27 mouse cellular contexts compared by ENCODE assay signal in the genomic region with DNA sequence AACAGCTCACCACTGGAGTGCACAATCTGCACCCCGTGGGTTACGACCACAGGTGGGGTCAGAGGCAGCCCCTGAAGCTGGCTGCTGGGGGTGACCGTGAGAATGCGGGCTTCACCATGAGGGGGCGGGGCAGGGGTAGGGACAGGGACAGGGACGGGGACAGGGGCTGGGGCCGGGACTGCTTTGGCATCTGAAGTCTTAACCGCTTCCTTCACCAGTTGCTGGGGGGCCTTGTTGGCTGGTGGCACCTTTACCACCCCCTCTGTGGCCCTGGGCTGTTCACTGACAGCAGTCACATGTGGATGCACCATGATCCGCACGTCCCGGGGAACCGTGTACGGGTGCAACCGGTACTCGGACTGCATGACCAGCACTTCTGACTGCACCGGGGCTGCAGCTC. TPM values are rescaled to one million over a fixed set of nuclear protein-coding genes. Genes with fewer than 3 reads are reported as not detected.
DNase-seq lines count a peak whose midpoint lies in the region; ATAC-seq and TF ChIP-seq lines count a peak whose summit lies in the region.
"Had no signal": no experiment of that assay in that cellular context is flagged by ENCODE, and none has a peak within 500 bp of the region (broad histone marks: within the 10 kb centered on the region; RNA-seq: fewer than 3 reads in every experiment).

No protein-coding gene starts in this region.

- H3K9ac ChIP-seq in midbrain, embryonic 15.5 days, result no peak overlapping the region
- H3K9ac ChIP-seq: embryonic facial prominence, embryonic 12.5 days; embryonic facial prominence, embryonic 15.5 days; forebrain, postnatal 0 days; heart, embryonic 12.5 days; heart, embryonic 15.5 days; hindbrain, embryonic 14.5 days had no signal

- no peak for TF ChIP-seq CTCF in gastrocnemius, adult 2 months (IDR thresholded peaks at IDR 0.05)

- no peaks in the 10 kb centered on the region for H3K27me3 ChIP-seq in midbrain, embryonic 15.5 days (replicated peaks)
- H3K27me3 ChIP-seq in midbrain, embryonic 10.5 days (ENCODE audit: low read depth, poor library complexity, severe bottlenecking), result no peaks in the 10 kb centered on the region
- no peaks in the 10 kb centered on the region for H3K27me3 ChIP-seq in megakaryocyte, embryonic 14.5 days (replicated peaks)
- H3K27me3 ChIP-seq: embryonic facial prominence, embryonic 12.5 days; embryonic facial prominence, embryonic 15.5 days; heart, embryonic 12.5 days; heart, embryonic 15.5 days had no signal

- WGBS in midbrain, embryonic 15.5 days, result 96% methylated on average over 16 of the region's 16 CpGs
- 96% methylated on average over 16 of the region's 16 CpGs for WGBS in midbrain, embryonic 10.5 days

- 0 out of 2 replicates have a peak, but pooled peaks have one; percentile 16 for ATAC-seq in midbrain, embryonic 15.5 days (replicated peaks)
- ATAC-seq: activated CD4-positive, CD25-positive, alpha-beta regulatory T cell, adult 4 months; CD4-positive, CD25-positive, alpha-beta regulatory T cell, adult 4 months; forebrain, embryonic 14.5 days; forebrain, postnatal 0 days; intestine, postnatal 0 days had no signal

- no peak overlapping the region for H3K27ac ChIP-seq in gastrocnemius, adult 2 months
- no peak overlapping the region for H3K27ac ChIP-seq in midbrain, embryonic 15.5 days
- no peak overlapping the region for H3K27ac ChIP-seq in midbrain, embryonic 10.5 days (replicated peaks)
- H3K27ac ChIP-seq: embryonic facial prominence, embryonic 12.5 days; embryonic facial prominence, embryonic 15.5 days; heart, embryonic 15.5 days; hindbrain, embryonic 10.5 days; hindbrain, embryonic 14.5 days had no signal

- H3K9me3 ChIP-seq in midbrain, embryonic 15.5 days, result no peaks in the 10 kb centered on the region
- no peaks in the 10 kb centered on the region; the same call in 1 of the 2 replicates for H3K9me3 ChIP-seq in midbrain, embryonic 10.5 days (replicated peaks)
- H3K9me3 ChIP-seq in megakaryocyte, embryonic 14.5 days, result peaks cover 53% of the 10 kb centered on the region
- H3K9me3 ChIP-seq: embryonic facial prominence, embryonic 12.5 days; heart, embryonic 15.5 days; hindbrain, embryonic 10.5 days had no signal

- no peak overlapping the region for H3K4me2 ChIP-seq in midbrain, embryonic 15.5 days
- H3K4me2 ChIP-seq: embryonic facial prominence, embryonic 12.5 days; embryonic facial prominence, embryonic 15.5 days; heart, embryonic 12.5 days; heart, embryonic 15.5 days; hindbrain, embryonic 14.5 days had no signal

- peak; percentile 19 for DNase-seq in gastrocnemius, adult 2 months
- DNase-seq in gastrocnemius, postnatal 10 days, result no peak
- no peak for DNase-seq in midbrain, embryonic 10.5 days (ENCODE audit: low spot score)
- DNase-seq in thymus, postnatal 10 days (ENCODE audit: low spot score in 2 of 2), result no peak
- DNase-seq: adrenal gland, adult 8-10 months; adrenal gland, postnatal 25 days; cerebellum, adult 2 months; forebrain, postnatal 0 days; gastrocnemius, postnatal 36 days; heart, postnatal 10 days; heart, postnatal 36 days had no signal

- no peak overlapping the region for H3K4me3 ChIP-seq in gastrocnemius, adult 2 months
- no peak overlapping the region for H3K4me3 ChIP-seq in midbrain, embryonic 15.5 days
- no peak overlapping the region for H3K4me3 ChIP-seq in midbrain, embryonic 10.5 days
- H3K4me3 ChIP-seq in megakaryocyte, embryonic 14.5 days (replicated peaks), result peak overlapping the region; percentile 10
- H3K4me3 ChIP-seq: embryonic facial prominence, embryonic 12.5 days; embryonic facial prominence, embryonic 15.5 days; heart, embryonic 12.5 days; heart, embryonic 15.5 days; hindbrain, embryonic 10.5 days had no signal

- H3K4me1 ChIP-seq in midbrain, embryonic 15.5 days, result no peaks in the 10 kb centered on the region
- H3K4me1 ChIP-seq in midbrain, embryonic 10.5 days, result no peaks in the 10 kb centered on the region
- H3K4me1 ChIP-seq in megakaryocyte, embryonic 14.5 days, result peaks cover 9% of the 10 kb centered on the region
- H3K4me1 ChIP-seq: embryonic facial prominence, embryonic 12.5 days; heart, embryonic 12.5 days; heart, embryonic 15.5 days had no signal

- H3K36me3 ChIP-seq in midbrain, embryonic 15.5 days (replicated peaks), result peaks cover 73% of the 10 kb centered on the region
- H3K36me3 ChIP-seq in midbrain, embryonic 10.5 days, result peaks cover 98% of the 10 kb centered on the region
- peaks cover 99% of the 10 kb centered on the region for H3K36me3 ChIP-seq in megakaryocyte, embryonic 14.5 days (replicated peaks; ENCODE audit: low read length)

- intact Hi-C loops in gastrocnemius, adult 2 months (cut with DNase I), result no loop called here

RNA-seq across cellular contexts. Expression of a gene that starts 27.0 kb away (rescaled TPM):
- 10 to 100 TPM; 30.2 to 30.6 TPM for total RNA-seq in gastrocnemius, adult 2 months (2021)
- total RNA-seq in gastrocnemius, postnatal 10 days (2021), result 10 to 100 TPM; 16.1 to 17.3 TPM
- polyA plus RNA-seq in midbrain, embryonic 15.5 days (2015; fragmentation: Nextera tagmentation; extraction: Ambion mirVana), result 49.4 and 49.7 TPM in 2 replicates
- polyA plus RNA-seq in midbrain, embryonic 10.5 days (2016; fragmentation: Nextera tagmentation; extraction: Ambion mirVana), result 55.1 and 61.5 TPM in 2 replicates
- polyA plus RNA-seq in megakaryocyte, embryonic 14.5 days (2012; ENCODE audit: insufficient read depth, low replicate concordance), result 32.4 and 41.2 TPM in 2 replicates

RNA-seq across cellular contexts. Expression of a gene that starts 35.6 kb away (rescaled TPM):
- 1 to 10 TPM in 1 of 2 experiments, under 1 TPM in 1; 0.92 to 1.6 TPM for total RNA-seq in gastrocnemius, adult 2 months (2021)
- not detected for total RNA-seq in gastrocnemius, postnatal 10 days (2021)
- polyA plus RNA-seq in midbrain, embryonic 15.5 days (2015; fragmentation: Nextera tagmentation; extraction: Ambion mirVana), result 0.32 and 0.50 TPM in 2 replicates
- polyA plus RNA-seq in midbrain, embryonic 10.5 days (2016; fragmentation: Nextera tagmentation; extraction: Ambion mirVana), result not detected in 2 replicates
- not detected in 2 replicates for polyA plus RNA-seq in megakaryocyte, embryonic 14.5 days (2012; ENCODE audit: insufficient read depth, low replicate concordance)
- total RNA-seq: adrenal gland, postnatal 25 days; granulocyte monocyte progenitor cell, adult 5-6 weeks; heart, postnatal 10 days had no signal
- polyA plus RNA-seq: activated CD4-positive, CD25-positive, alpha-beta regulatory T cell, adult 4 months; C2C12; CD4-positive, CD25-positive, alpha-beta regulatory T cell, adult 4 months; embryonic facial prominence, embryonic 12.5 days; embryonic facial prominence, embryonic 15.5 days; forebrain, embryonic 11.5 days; heart, embryonic 12.5 days; heart, embryonic 15.5 days; hindbrain, embryonic 10.5 days; intestine, embryonic 14.5 days; intestine, postnatal 0 days had no signal

RNA-seq across cellular contexts. Expression of a gene that starts 50.9 kb away (rescaled TPM):
- total RNA-seq in gastrocnemius, adult 2 months (2021), result 100 to 1,000 TPM; 223 to 468 TPM
- 100 to 1,000 TPM; 200 to 208 TPM for total RNA-seq in gastrocnemius, postnatal 10 days (2021)
- polyA plus RNA-seq in midbrain, embryonic 15.5 days (2015; fragmentation: Nextera tagmentation; extraction: Ambion mirVana), result 0.14 TPM in 1 of 2 replicates, not detected in the other
- polyA plus RNA-seq in midbrain, embryonic 10.5 days (2016; fragmentation: Nextera tagmentation; extraction: Ambion mirVana), result not detected in 2 replicates
- polyA plus RNA-seq in megakaryocyte, embryonic 14.5 days (2012; ENCODE audit: insufficient read depth, low replicate concordance), result not detected in 2 replicates
- total RNA-seq: forebrain, postnatal 0 days; granulocyte monocyte progenitor cell, adult 5-6 weeks had no signal
- polyA plus RNA-seq: activated CD4-positive, CD25-positive, alpha-beta regulatory T cell, adult 4 months; CD4-positive, CD25-positive, alpha-beta regulatory T cell, adult 4 months; embryonic facial prominence, embryonic 12.5 days; forebrain, embryonic 11.5 days; forebrain, embryonic 14.5 days; forebrain, postnatal 0 days; hindbrain, embryonic 10.5 days had no signal

RNA-seq across cellular contexts. Expression of a gene that starts 55.7 kb away (rescaled TPM):
- under 1 TPM in 1 of 2 experiments, not detected in 1; 0.25 TPM for total RNA-seq in gastrocnemius, adult 2 months (2021)
- total RNA-seq in gastrocnemius, postnatal 10 days (2021), result under 1 TPM; 0.09 to 0.45 TPM
- not detected in 2 replicates for polyA plus RNA-seq in midbrain, embryonic 15.5 days (2015; fragmentation: Nextera tagmentation; extraction: Ambion mirVana)
- polyA plus RNA-seq in midbrain, embryonic 10.5 days (2016; fragmentation: Nextera tagmentation; extraction: Ambion mirVana), result not detected in 2 replicates
- not detected in 2 replicates for polyA plus RNA-seq in megakaryocyte, embryonic 14.5 days (2012; ENCODE audit: insufficient read depth, low replicate concordance)
- total RNA-seq: adrenal gland, adult 8-10 months; adrenal gland, postnatal 25 days; forebrain, postnatal 0 days; granulocyte monocyte progenitor cell, adult 5-6 weeks had no signal
- polyA plus RNA-seq: activated CD4-positive, CD25-positive, alpha-beta regulatory T cell, adult 4 months; C2C12; CD4-positive, CD25-positive, alpha-beta regulatory T cell, adult 4 months; cerebellum, adult 2 months; embryonic facial prominence, embryonic 12.5 days; embryonic facial prominence, embryonic 15.5 days; forebrain, embryonic 11.5 days; forebrain, embryonic 14.5 days; forebrain, postnatal 0 days; hindbrain, embryonic 10.5 days; hindbrain, embryonic 14.5 days; intestine, postnatal 0 days had no signal
